In genomic region chr4:139075041-139075711, GRCm38 (mm10) we compare ENCODE assay signal across 8 mouse cellular contexts. TPM values are rescaled to one million over a fixed set of nuclear protein-coding genes. Genes with fewer than 3 reads are reported as not detected.
A peak's percentile ranks its signal among the peaks of the same experiment; 100 is the strongest.
DNase-seq lines count a peak whose midpoint lies in the region; ATAC-seq and TF ChIP-seq lines count a peak whose summit lies in the region.

Gene Htr6 (minus strand): TSS chr4:139075570.

- H3K4me3 ChIP-seq in kidney, postnatal 0 days (replicated peaks; ENCODE audit: low read depth, low read length): peak within 1 kb of the TSS; percentile 42
- H3K4me3 ChIP-seq in hindbrain, embryonic 10.5 days: peak within 1 kb of the TSS; percentile 59
- peak within 1 kb of the TSS; percentile 47 for H3K4me3 ChIP-seq in midbrain, embryonic 14.5 days (replicated peaks; ENCODE audit: low read depth, low read length)

- H3K4me2 ChIP-seq in kidney, postnatal 0 days (ENCODE audit: low read length): peak within 1 kb of the TSS; percentile 96
- peak within 1 kb of the TSS; percentile 68 for H3K4me2 ChIP-seq in midbrain, embryonic 14.5 days (ENCODE audit: low read length)

- H3K4me1 ChIP-seq in kidney, postnatal 0 days (replicated peaks; ENCODE audit: insufficient read depth, low read length): peaks cover 5% of the 10 kb centered on the region; the same call in 1 of the 2 replicates
- H3K4me1 ChIP-seq in hindbrain, embryonic 10.5 days (replicated peaks): peaks cover 28% of the 10 kb centered on the region
- H3K4me1 ChIP-seq in midbrain, embryonic 14.5 days (ENCODE audit: control insufficient read depth, insufficient read depth, low read length): no peaks in the 10 kb centered on the region

- WGBS in kidney, postnatal 0 days: under 1% methylated on average over 75 of the region's 77 CpGs
- under 1% methylated on average over 74 of the region's 77 CpGs for WGBS in hindbrain, embryonic 10.5 days
- WGBS in midbrain, embryonic 14.5 days: 1% methylated on average over 76 of the region's 77 CpGs

- no peak for TF ChIP-seq CTCF in kidney, postnatal 0 days (IDR thresholded peaks at IDR 0.05; ENCODE audit: low read depth)

- no peak for ATAC-seq in kidney, postnatal 0 days (replicated peaks; ENCODE audit: low FRiP score, low read depth)
- ATAC-seq in midbrain, embryonic 14.5 days (ENCODE audit: low FRiP score, low TSS enrichment): peak; percentile 37; the same call in 1 of the 2 replicates
- no peak for ATAC-seq in megakaryocyte-erythroid progenitor cell, adult 5-6 weeks (replicated peaks; ENCODE audit: low FRiP score, low TSS enrichment, poor library complexity, severe bottlenecking)

- no peaks in the 10 kb centered on the region for H3K36me3 ChIP-seq in kidney, postnatal 0 days (ENCODE audit: insufficient read depth, low read length)
- no peaks in the 10 kb centered on the region for H3K36me3 ChIP-seq in hindbrain, embryonic 10.5 days
- H3K36me3 ChIP-seq in midbrain, embryonic 14.5 days (ENCODE audit: control insufficient read depth, insufficient read depth, low read length): no peaks in the 10 kb centered on the region

- DNase-seq in kidney, postnatal 0 days (ENCODE audit: low spot score): no peak
- no peak for DNase-seq in kidney, postnatal 25 days
- peak; percentile 49 for DNase-seq in brain, adult 2 months (ENCODE audit: low read depth, low spot score)
- DNase-seq in hindbrain, embryonic 10.5 days (ENCODE audit: low spot score): peak; percentile 21
- peak; percentile 60 for DNase-seq in midbrain, embryonic 14.5 days
- no peak for DNase-seq in left cerebral cortex, adult 9 months (ENCODE audit: low spot score in 2 of 2)
- no peak for DNase-seq in adrenal gland, adult 2 months

- H3K27me3 ChIP-seq in kidney, postnatal 0 days (ENCODE audit: insufficient read depth, low read length): peaks cover 34% of the 10 kb centered on the region
- peaks cover 78% of the 10 kb centered on the region for H3K27me3 ChIP-seq in hindbrain, embryonic 10.5 days (ENCODE audit: insufficient read depth, poor library complexity, severe bottlenecking)
- H3K27me3 ChIP-seq in midbrain, embryonic 14.5 days (ENCODE audit: control insufficient read depth, insufficient read depth, low read length): peaks cover 47% of the 10 kb centered on the region

- H3K27ac ChIP-seq in kidney, postnatal 0 days: no peak within 1 kb of the TSS
- no peak within 1 kb of the TSS for H3K27ac ChIP-seq in hindbrain, embryonic 10.5 days
- H3K27ac ChIP-seq in midbrain, embryonic 14.5 days (replicated peaks; ENCODE audit: low read depth, low read length): no peak within 1 kb of the TSS

- no peaks in the 10 kb centered on the region for H3K9me3 ChIP-seq in kidney, postnatal 0 days (replicated peaks; ENCODE audit: low read length)
- no peaks in the 10 kb centered on the region for H3K9me3 ChIP-seq in hindbrain, embryonic 10.5 days
- no peaks in the 10 kb centered on the region for H3K9me3 ChIP-seq in midbrain, embryonic 14.5 days (ENCODE audit: control insufficient read depth, low read length)

- H3K9ac ChIP-seq in kidney, postnatal 0 days (ENCODE audit: low read depth, low read length): 0 out of 2 replicates have a peak within 1 kb of the TSS, but pooled peaks have one; percentile 14
- H3K9ac ChIP-seq in midbrain, embryonic 14.5 days (replicated peaks; ENCODE audit: low read length): peak within 1 kb of the TSS; percentile 55

RNA-seq across cellular contexts. Expression of gene Htr6, which starts in this region (rescaled TPM):
- 0.12 TPM in 1 of 2 replicates, not detected in the other for polyA plus RNA-seq in kidney, postnatal 0 days (2015; fragmentation: Nextera tagmentation; extraction: Ambion mirVana)
- 0.08 TPM in 1 of 2 replicates, not detected in the other for polyA plus RNA-seq in hindbrain, embryonic 10.5 days (2016; fragmentation: Nextera tagmentation; extraction: Ambion mirVana)
- polyA plus RNA-seq in midbrain, embryonic 14.5 days (2014; fragmentation: Nextera tagmentation; extraction: Ambion mirVana): 0.32 and 0.57 TPM in 2 replicates
- not detected in 2 replicates for total RNA-seq in megakaryocyte-erythroid progenitor cell, adult 5-6 weeks (2014; fragmentation: Nextera tagmentation)
- total RNA-seq in megakaryocyte-erythroid progenitor cell, adult 5-6 weeks (2017): not detected in 2 replicates
- total RNA-seq in adrenal gland, adult 2 months (2021): under 1 TPM; 0.14 to 0.41 TPM
- 1.1 and 1.3 TPM in 2 replicates for polyA plus RNA-seq in adrenal gland, adult 2 months (2012; rRNA removed)

Comparison
In these comparisons a context has a peak if more than half of its experiments do, and no peak if none do; other contexts are left out.
1. Peak in DNase-seq and H3K4me3 ChIP-seq in hindbrain, embryonic 10.5 days; RNA of the gene not detected or under 1 TPM.
2. Peak in DNase-seq, ATAC-seq, H3K4me3 ChIP-seq, H3K9ac ChIP-seq and H3K4me2 ChIP-seq in midbrain, embryonic 14.5 days; RNA of the gene not detected or under 1 TPM.